Mouse (Mus musculus): ENCODE measurements around the gene Pdhx.
A peak's percentile ranks its signal among the peaks of the same experiment; 100 is the strongest.

Pdhx gene

GRCm38 (mm10) chr2:103055820-103056219 lies 17.5 kb downstream of the Pdhx start:
- no peak for DNase-seq

DNA sequence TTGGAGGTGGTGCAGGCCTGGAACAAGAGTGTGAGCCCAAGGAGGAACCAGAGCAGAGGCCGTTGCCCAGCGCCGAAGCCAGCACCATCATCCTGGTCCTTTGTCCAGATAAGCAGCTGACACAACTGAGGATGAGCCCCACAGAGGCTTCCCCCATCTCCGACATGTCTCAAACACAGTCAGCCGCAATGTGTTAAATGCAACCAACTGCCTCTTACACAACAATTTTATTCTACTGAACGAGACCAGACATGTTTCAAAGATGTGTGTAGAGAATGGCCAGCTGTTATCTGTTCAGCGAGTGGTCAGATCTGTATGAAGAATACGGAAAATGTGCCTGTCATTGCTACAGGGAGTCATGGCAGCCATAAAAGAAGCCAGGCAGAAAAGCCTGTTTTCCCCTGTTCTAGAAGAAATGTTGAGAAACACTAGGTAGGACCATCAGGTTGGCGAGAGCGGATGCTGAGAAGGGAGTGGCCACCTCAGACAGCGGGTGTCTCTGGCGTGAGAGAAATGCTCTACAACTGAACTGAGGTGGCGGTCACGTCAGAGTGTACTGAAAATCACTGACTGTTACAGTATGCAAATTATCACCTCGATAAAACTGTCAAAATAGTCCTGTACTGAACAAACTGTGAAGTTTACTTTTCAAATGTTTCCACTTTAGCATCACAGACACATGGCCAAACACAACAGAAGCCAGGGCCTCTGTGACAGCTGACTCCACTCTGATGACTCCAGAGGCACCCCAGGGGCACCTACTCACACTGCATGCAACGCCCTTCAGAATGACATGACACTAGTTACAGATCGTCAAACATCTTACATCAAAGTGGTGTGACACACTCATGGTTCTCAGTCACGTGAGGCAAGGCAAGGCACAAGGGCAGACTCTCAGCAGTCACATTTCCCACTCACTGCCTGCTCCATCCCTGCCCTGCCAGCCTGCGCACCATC lies 21.1 kb downstream of the Pdhx start:
- no peak for DNase-seq

GRCm38 (mm10) chr2:103045286-103045685 lies 28.0 kb downstream of the Pdhx start:
- DNase-seq, result peak; percentile 16

- no peak for DNase-seq
These were observed 32.4 kb downstream of the Pdhx start for GRCm38 (mm10) chr2:103040896-103041295.

GRCm38 (mm10) chr2:103037831-103038230 lies 35.5 kb downstream of the Pdhx start:
- DNase-seq, result no peak

DNA sequence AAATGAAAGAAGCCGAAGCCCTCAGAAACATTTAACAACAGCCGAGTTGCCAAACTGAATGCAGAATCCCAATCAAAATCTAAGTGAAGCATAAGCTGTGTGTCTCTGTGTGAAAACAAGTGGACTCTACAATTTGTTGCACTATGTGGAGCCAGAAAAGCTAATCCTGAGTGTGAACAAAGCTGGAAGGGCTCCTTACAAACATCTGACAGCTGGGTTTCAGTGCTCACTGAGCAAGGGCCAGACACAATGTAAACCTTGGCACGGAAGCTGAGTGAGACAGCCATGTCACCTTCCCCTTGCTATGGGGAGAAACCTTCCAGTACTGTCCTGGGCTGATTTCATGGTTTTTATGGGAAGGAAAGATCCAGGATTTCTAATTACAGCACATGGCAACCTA lies 50.6 kb downstream of the Pdhx start:
- DNase-seq, result no peak

GRCm38 (mm10) chr2:103020191-103020987 lies 52.9 kb downstream of the Pdhx start:
- no peak for DNase-seq

DNA sequence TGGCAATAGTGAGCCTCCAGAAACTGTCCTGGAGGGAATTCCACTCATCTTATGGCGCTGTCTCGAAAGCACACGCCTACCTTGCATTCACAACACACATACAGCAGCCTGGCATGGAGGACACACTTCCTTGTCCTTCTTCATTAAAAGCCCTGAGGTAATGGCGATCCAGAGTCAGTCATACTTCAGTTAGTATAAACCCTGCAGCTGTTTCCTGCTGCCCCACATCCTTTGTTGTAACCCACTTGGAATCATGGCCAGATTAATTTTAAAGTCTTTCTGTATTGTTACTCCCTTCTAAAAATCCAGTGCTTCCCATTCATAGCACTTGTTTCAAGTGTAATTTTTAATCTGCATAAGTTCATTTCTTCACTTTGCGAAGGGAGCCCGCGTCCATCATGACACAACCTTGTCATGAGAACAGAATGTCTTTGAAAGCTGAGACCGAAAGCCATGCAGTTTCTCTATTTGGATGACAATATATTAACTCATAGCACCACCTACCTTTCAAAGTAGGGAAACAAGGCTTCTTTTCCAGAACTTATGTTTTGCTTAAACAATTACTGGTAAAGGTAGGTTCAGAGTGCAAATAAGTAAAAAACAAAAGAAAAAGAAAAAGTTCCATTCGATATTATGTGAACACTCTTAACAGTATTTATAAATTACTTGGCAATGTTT lies 54.4 kb downstream of the Pdhx start:
- no peak for DNase-seq

DNA sequence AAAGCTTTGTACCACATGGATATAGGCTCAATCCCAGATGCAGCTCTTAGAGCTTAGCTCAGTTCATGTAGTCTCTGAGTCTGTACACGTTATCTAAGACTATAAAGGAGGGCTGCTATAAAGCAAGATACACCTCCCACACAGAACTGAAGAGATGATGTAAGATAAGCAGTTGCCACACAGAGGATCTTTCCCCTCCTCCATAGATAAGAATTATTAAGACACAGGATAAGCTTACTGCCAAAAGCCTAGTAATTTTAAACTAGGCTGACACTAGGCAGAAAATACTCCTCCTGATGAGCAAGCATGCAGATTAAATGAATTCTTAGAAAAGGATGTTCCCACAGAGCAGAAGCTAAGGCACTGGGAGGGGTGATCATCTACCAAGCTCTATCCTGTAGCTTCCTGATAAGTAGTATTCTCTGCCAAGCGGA lies 55.9 kb downstream of the Pdhx start:
- DNase-seq, result no peak

DNA sequence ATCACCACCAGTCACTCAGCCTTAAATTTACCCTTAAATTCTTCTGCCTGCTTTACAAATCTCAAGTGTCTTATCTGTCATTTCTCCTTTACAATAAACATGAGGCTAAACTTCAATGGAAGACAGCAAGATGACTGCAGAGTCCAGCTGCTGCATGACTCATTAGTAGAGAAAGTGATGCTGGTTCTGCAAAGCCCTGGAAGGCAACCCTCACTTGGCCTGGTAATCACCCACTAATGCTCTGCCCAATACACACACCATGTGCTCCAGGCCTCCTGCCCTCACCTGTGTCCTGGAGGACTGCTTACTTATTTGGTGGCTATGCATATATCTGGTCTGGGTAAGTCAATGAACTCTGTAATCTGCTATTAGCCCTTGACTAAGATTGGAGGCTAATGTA lies 57.2 kb downstream of the Pdhx start:
- DNase-seq, result no peak

- no peak for DNase-seq
These were observed 60.3 kb downstream of the Pdhx start for GRCm38 (mm10) chr2:103012782-103013575.

GRCm38 (mm10) chr2:103008221-103008620 lies 65.1 kb downstream of the Pdhx start:
- DNase-seq, result no peak

GRCm38 (mm10) chr2:103004599-103004998 lies 68.7 kb downstream of the Pdhx start:
- no peak for DNase-seq

DNA sequence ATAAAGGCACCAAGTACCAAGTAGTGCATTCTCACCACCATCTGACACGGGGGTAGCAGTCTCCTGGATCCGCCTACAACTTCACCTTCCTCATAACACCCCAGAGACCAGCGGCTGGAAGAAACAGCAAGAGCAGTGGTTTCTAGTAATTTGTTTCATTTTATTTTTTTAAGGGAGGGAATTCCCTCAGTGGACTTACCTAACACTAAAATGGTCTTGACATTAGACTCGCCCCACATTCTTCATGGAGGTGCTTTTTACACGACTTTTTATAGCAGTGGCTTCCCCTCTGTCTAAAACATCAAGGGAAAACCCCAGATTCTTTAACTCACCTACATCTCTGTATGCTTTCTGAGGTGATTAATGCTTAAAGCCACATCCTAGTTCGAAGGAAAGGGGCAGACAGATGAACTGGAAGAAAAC lies 74.1 kb downstream of the Pdhx start:
- DNase-seq, result no peak

GRCm38 (mm10) chr2:102998356-102998755 lies 75.0 kb downstream of the Pdhx start:
- no peak for DNase-seq

GRCm38 (mm10) chr2:102997874-102998273 lies 75.4 kb downstream of the Pdhx start:
- DNase-seq, result no peak

GRCm38 (mm10) chr2:102993841-102994607 lies 79.3 kb downstream of the Pdhx start:
- no peak for DNase-seq

DNA sequence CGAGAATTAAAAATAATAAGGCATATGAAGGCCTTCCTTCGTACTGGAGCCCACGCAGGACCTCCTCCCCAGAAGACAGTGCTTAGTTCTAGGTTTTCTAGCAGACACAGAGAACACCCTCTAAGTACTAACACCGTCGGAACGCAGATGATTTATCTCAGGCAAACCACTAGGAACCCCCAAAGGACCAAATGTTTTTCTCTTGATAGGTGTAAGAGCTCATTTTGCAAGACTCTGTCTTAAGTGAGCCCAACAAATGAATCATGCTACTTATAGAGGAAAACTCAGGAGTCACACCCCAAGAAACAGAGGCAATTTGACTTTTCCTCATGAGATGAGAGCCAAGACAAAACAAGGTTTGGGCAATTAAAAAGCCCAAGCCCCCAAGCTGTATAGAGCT lies 80.9 kb downstream of the Pdhx start:
- no peak for DNase-seq

- DNase-seq, result no peak
These were observed 83.0 kb downstream of the Pdhx start for GRCm38 (mm10) chr2:102990301-102990702.

DNA sequence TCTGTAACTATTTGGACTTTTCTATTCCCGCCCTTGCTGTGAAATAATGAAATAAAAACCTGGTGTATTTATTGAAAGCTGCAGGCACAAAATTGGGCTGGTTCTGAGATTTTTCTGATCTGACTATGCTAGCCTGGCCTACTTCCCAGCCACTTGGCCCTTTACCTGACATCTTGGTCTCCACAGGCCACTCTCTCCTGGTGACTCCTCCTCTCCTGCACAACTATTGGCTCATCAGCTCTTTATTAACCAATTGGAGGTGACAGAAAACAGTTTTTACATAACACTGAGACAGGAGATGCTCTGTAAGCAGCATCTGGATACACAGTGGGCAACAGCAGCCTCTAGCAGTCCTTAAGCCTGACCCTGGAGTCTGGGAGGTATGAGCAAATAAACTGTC lies 83.9 kb downstream of the Pdhx start:
- DNase-seq, result no peak

DNA sequence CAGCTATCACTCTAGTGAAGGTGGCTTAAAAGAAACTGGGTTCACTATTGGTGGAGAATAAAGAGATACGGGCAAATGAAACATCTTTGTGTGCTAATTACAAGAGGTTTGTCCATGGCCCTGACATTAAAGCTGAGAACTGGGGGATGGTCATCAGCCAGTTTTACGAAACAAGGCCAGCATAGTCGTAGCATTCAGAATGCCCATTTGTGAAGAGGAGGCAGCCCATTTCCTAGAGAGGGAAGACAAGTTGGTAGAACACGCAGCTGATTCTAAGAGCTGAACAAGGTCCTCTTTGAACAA lies 85.7 kb downstream of the Pdhx start:
- no peak for DNase-seq
